Mouse (Mus musculus) monocyte, adult 2 months (primary cell): Measurements from ENCODE around the gene Pdrg1.

Experiments
- DNase-seq, 2 experiments: peaks; one replicate each; pipeline ENCODE4 v3.0.0; 2022; ENCODE audit warnings: low spot score in 2 of 2, low read depth in 1 of 2

Pdrg1 gene

DNA sequence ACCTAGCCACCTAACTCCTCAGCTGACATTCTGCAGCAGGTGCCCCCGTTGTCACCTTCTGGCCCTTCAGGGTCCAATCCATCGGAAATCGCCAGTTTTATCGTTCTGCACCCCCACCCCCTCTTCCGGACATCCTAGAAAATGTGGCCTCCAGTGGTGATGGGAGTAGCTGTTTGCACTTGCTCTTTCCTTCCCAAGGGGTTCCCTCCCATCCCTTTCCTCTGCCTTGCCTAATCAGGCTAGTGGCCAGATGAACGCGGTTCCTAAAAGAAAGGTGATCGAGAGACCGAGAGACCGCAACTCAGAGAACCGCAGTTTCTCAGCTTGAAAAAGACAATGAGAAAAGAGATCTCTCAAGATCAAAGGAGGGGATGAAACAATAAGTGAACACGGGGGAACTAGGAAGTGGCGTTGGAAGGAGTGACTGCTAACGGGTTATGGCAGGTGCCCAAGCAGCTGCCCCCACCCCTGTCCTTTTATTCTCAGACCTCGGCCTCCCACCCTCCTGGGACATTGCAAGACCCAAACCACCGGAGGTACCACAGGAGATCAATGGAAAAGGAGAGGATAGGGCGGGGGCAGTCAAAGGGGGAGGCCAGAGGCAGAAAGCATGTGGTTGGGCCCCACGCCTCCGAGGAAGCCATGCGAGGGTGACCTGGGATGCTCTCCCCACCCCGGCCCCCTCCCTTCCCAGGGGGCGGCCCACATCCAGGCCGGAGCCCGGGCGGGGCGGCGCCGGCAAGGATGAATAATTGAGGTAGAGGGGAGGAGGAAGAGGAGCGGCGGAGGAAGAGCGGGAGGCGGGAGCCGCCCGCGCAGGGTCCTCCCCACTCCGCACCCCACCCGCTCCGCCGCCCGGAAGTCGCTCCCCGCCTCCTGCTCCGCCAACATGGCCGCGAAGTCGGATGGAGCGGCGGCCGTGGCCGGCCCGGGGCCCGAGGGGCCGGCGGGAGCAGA is 16.2 kb upstream of the Pdrg1 start, which contains the start of gene Xkr7:
Gene Xkr7 (plus strand): TSS at position 727 of the 957 bp plus-strand sequence.
- DNase-seq: no peak

DNA sequence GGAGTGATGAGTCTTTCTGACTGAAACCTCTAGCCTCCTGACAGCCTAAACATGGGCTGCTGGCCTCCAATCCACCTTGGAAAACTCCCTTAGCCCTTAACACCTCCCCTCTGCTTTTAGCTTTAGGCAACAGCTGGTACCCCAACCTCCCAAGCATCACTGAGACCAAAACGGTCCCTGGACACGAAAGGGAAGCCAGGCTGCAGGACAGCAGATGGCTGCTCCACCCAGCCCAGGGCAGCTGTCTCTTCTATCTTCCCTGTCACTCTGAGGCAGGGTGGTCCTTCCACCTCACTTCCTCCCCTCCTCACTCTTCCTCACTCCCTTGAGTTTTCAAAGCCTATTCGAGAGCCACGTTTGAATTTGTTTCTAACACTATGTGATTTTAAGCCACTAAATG is 15.2 kb upstream of the Pdrg1 start:
- no peak for DNase-seq

DNA sequence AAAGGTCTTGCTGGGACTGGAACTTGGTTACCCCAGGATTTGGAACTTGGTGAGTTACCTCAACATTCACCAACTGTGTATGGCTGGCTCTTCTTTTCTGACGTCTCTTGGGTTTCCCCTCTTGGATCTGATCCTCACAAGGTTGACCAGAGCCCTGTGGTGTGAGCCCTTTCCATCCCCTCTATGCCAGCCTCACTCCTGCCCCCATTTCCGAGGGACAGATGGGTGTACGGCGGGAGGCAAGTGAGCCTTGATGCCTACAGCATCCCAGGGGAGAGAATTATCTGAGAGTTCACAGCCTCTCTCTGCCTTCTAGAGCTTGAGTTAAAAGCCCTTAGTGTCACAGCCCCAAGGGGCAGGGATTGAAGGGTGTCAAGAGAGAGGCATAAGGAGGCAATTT is 12.3 kb upstream of the Pdrg1 start:
- no peak for DNase-seq

GRCm38 (mm10) chr2:153026052-153026451 is 10.8 kb upstream of the Pdrg1 start:
- DNase-seq: no peak

DNA sequence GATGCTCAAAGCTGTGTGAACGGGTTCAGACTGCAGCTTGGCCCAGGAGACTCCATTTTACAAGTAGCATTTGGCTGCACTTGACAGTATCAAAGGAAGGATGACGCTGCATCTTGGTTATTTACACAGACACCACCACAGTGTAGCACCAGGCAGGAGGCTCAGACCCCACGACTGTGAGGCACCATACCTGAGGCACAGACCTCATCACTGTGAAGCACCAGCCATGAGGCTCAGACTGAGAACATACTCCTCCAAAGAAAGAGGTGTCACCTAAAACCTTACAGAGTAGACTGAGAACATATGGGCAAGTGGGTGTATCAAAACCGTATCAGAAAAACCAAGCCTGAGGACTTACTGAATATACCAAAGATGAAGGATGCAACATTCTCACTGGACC is 7.6 kb upstream of the Pdrg1 start:
- DNase-seq: no peak

- no peak for DNase-seq
Measured at GRCm38 (mm10) chr2:153021163-153021562, 5.9 kb upstream of the Pdrg1 start.

- no peak for DNase-seq
Measured at GRCm38 (mm10) chr2:153019355-153019754, 4.1 kb upstream of the Pdrg1 start.

DNA sequence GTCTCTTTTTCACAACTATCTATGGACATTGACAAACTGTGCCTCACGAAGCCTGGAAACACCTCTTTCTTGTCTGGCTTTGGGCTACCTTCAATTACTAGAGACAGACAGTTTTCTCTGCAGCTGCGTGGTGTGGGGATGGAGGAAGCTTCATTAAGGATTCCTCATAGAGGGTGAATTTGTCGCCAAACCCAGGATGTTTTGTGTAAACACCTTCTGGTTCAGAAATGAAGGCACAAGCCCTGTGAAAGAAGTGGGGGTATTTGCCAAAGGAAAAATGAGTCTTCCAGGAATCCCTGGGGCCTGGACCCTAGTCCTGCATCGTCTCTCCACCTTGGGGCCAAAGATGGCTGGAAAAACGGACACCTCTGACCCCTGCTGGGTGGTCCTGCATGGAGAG is 1.6 kb upstream of the Pdrg1 start:
- no peak for DNase-seq

DNA sequence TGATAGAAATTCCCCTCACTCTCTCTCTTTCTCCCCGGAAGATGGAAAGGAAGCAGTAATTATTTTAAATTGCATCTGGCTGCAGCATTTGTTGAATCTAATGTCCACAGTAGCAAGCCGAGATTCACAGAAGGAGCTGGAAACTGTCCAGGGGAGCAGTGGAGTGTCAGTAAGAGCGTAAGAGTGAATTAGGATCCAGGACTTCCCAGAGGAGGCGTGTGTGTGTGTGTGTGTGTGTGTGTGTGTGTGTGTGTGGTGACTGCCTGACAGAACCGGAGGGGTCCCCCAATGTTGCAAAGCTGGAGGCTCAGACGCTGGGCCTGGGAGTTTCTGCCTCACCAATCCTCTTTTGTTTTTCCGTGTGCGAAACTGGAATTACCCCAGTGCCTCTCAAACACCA is 577 bp upstream of the Pdrg1 start:
- DNase-seq: no peak

GRCm38 (mm10) chr2:153013724-153014515 is 1.3 kb downstream of the Pdrg1 start:
- DNase-seq: no peak

DNA sequence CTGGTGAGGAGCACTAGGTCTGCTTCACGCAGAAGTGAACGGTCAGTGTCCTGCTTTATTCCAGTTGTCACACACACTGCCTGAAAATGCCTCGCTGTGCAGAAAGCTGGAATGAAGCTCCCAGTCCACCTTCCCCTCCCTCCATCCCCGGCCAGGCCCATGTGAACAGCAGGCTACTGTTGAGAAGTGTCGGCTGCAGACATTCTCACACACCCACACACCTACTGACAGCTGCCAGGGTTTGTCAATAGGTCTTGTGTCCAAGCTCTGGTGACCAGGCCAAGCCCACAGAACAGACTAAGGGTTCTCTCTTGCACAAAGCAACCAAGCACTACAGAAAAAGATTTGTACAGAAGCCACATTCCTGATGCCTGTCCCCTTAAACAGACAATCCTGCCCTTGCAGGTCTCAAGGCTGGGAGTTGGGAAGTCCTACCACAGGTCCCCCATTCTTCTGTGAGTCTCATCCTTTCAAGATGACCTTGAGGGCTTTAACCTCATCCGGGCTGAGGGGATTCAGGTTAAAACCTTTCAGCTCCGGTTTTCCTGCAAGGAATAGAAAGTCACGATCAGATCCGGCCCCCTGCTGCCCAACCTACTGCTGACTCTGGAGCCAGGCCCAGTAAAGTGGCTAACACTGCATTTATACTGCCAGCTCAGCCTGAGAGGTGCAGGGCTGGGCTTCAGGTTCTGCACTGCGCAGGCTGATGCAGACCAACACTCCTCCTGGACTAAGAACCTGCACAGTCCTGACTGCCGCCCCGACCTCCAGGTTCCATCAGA is 5.8 kb downstream of the Pdrg1 start:
- DNase-seq: no peak

DNA sequence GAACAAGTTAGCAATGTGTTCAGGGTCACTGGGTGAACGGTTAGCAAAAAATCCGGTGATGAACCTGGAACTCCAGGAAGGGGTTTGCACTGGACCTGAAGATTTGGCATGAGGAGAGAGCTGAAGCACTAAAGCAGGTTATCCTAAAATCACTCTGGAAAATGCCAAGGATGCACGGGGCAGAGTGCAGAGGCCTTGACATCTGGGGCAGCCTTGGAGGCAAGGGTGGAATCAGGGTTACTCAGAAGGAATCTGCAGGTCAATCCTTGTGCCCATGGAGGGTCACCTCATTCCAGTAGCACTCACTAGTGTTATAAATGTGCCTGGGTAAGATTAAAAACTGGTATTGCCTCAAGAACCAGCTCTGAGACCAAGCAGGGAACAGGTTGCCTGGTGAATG is 9.2 kb downstream of the Pdrg1 start:
- no peak for DNase-seq

- no peak for DNase-seq
Measured at GRCm38 (mm10) chr2:153003681-153004338, 11.4 kb downstream of the Pdrg1 start.

- no peak for DNase-seq
Measured at GRCm38 (mm10) chr2:153002492-153003248, 12.6 kb downstream of the Pdrg1 start.

DNA sequence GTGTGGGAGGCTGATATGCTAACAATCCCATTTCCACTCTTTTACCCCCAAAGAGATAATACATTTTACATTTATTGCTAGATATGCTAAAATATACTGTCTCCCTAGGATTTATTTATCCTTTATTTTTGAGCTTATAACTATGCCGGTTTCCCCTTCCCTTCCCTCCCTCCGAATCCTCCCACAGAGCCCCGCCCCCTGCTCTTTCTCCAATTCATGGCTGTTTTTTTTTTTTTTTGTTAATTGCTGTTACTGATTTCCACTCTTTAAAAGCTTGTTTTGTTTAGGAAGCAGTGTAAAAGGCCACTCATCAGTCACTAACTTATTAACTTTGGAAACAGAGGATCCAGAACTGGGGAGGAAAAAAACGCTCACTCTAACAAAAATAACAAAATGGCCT is 18.2 kb downstream of the Pdrg1 start:
- no peak for DNase-seq

DNA sequence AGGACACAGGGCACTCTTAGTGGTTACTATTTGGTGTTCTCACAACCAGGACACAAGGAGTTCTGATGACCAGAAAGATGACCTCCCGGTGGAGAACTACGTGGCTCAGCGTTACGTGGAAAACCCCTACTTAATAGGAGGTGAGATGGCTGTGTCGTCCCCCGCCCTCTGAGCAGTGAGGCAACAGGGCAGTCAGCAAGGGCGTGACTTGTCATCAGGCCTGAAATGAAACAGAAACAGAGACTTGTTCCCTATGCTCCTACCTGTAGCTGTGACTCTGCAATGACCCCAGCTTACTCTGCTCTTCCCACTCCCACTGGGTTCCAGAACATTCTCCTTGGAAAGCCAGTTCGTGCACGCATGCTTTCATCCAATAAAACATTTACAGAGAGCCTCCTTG is 23.7 kb downstream of the Pdrg1 start:
- DNase-seq: no peak

DNA sequence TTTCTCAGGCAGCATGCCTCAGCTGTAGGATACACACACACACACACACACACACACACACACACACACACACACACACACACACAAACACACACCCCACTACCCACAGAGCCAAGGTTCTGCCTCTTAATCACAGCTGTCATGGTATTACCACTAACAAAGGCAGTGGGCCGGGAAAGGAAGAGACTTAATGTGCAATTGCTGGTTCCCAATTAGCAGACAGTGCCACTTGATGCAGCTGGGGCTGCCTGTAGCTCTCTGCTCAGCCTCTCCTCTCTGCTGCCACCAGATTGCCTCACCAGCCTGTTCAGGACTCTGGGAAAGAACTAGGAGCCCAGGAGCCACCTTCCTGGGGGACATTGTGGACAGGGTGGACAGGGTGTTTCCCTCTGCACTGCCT is 29.6 kb downstream of the Pdrg1 start:
- DNase-seq: no peak

DNA sequence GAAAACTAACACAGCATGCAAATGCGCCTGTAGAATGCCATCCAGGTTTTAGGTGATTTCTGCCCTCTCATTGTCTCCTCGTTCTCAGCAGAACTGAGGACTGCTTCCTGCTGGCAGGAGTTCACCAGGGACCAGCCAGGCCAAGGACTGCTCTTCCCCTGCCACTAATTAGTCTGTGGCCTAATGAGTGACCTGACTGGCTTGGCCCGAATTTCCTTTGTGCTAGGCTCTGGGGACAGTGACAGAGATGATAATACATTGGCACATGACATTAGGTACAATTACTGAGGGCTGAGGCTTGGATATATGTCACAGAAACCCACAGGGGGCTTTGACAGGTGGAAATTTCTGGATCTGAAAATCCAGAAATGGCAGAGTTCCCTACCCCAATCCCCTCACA is 38.2 kb downstream of the Pdrg1 start:
- no peak for DNase-seq

GRCm38 (mm10) chr2:152965555-152965954 is 49.7 kb downstream of the Pdrg1 start:
- no peak for DNase-seq
